Mouse (Mus musculus) lung, adult 2 months (tissue): ENCODE measurements around the gene Bdkrb2.

Experiments
- CTCF ChIP-seq: fragments of 200-500 bp; IDR thresholded peaks from 2 replicates; pipeline ENCODE4 v1.5.1; 2011; ENCODE audit warnings: mild to moderate bottlenecking, low read length, control low read depth; ENCODE audit not compliant: insufficient read depth
- POLR2A ChIP-seq: fragments of 200-500 bp; IDR thresholded peaks from 2 replicates; pipeline ENCODE4 v1.6.1; 2011; ENCODE audit warnings: low read depth, mild to moderate bottlenecking, control low read depth, low read length, borderline replicate concordance; ENCODE audit errors: extremely low read depth

DNA sequence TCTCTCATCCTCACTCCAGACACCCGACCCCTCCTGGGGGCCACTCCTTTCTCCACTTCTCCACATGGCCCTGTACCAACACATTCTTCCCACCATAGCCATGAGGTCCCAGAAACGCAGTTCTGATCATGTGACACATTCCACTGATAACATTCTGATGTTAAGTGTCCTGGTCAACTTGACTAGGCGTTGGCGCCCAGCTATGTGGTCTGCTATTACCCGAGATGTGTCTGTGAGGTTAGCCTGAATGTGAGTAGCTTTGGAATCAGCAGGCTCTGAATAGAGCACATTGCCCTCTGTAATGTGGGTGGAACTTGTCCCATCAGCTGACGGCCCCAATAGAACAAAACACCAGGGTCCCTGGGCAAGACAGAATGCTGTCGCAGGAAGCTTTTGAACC, 18.2 kb upstream of the Bdkrb2 start:
- no peak for TF ChIP-seq POLR2A
- TF ChIP-seq CTCF = no peak
